Mouse (Mus musculus) testis, adult 2 months (tissue): ENCODE results near the gene Lrrc28.

Experiments used
- CTCF ChIP-seq: fragments of 200-500 bp; IDR thresholded peaks from 2 replicates; pipeline ENCODE4 v1.5.1; 2012; ENCODE audit warnings: low read depth, mild to moderate bottlenecking, inconsistent platforms, low read length, moderate library complexity; ENCODE audit not compliant: control insufficient read depth, insufficient read depth, insufficient replicate concordance
- POLR2A ChIP-seq: fragments of 200-500 bp; IDR thresholded peaks from 2 replicates; pipeline ENCODE4 v1.6.1; 2012; ENCODE audit warnings: low read depth, mild to moderate bottlenecking, inconsistent platforms, low read length, moderate library complexity; ENCODE audit not compliant: control insufficient read depth

GRCm38 (mm10) chr7:67647277-67647676, 2.2 kb upstream of the Lrrc28 start, which contains the start of gene Ttc23:
- TF ChIP-seq CTCF, result no peak
- no peak for TF ChIP-seq POLR2A
